Mouse (Mus musculus) lung, postnatal 4 days (tissue): ENCODE measurements at regions not wholly inside any gene's neighbourhood (a gene's known extent, or its start where the extent isn't known, plus 50 kb on each side); places are given as distances from the start of the nearest gene placed in this dataset.

ENCODE experiments used
- DNase-seq, 2 experiments: peaks; one replicate each; pipeline ENCODE4 v3.0.0; 2021

GRCm38 (mm10) chr13:72691783-72692729 lies 63.4 kb downstream of the Irx2 start:
- DNase-seq, result no peak

GRCm38 (mm10) chr13:72707469-72707868 lies 78.8 kb downstream of the Irx2 start:
- DNase-seq, result no peak

- DNase-seq, result no peak
Measured at GRCm38 (mm10) chr13:72708728-72709127, 80.1 kb downstream of the Irx2 start.

GRCm38 (mm10) chr13:72710051-72710450 lies 81.4 kb downstream of the Irx2 start:
- DNase-seq, result no peak

- DNase-seq, result no peak
Measured at GRCm38 (mm10) chr13:72711136-72711535, 82.5 kb downstream of the Irx2 start.

GRCm38 (mm10) chr13:72711842-72712330 lies 83.3 kb downstream of the Irx2 start:
- no peak for DNase-seq

- DNase-seq, result no peak
Measured at GRCm38 (mm10) chr13:72714793-72715192, 86.2 kb downstream of the Irx2 start.

- DNase-seq, result no peak
Measured at GRCm38 (mm10) chr13:72715959-72716680, 87.5 kb downstream of the Irx2 start.

GRCm38 (mm10) chr13:72727126-72727525 lies 98.5 kb downstream of the Irx2 start:
- DNase-seq, result no peak

GRCm38 (mm10) chr13:72735916-72736315 lies 107.3 kb downstream of the Irx2 start:
- no peak for DNase-seq

GRCm38 (mm10) chr13:72736992-72737391 lies 108.4 kb downstream of the Irx2 start:
- peak; percentile 14 to 32 for DNase-seq

GRCm38 (mm10) chr13:72747187-72747586 lies 118.6 kb downstream of the Irx2 start:
- no peak for DNase-seq

GRCm38 (mm10) chr13:72755036-72755435 lies 126.4 kb downstream of the Irx2 start:
- DNase-seq, result no peak

- DNase-seq, result no peak
Measured at GRCm38 (mm10) chr13:72762481-72762880, 133.9 kb downstream of the Irx2 start.

- no peak for DNase-seq
Measured at GRCm38 (mm10) chr13:72763337-72763736, 134.7 kb downstream of the Irx2 start.

- DNase-seq, result no peak
Measured at GRCm38 (mm10) chr13:72767306-72767705, 138.7 kb downstream of the Irx2 start.

GRCm38 (mm10) chr13:72769007-72769595 lies 140.5 kb downstream of the Irx2 start:
- DNase-seq, result peak in 1 of 2 experiments; percentile 4

- no peak for DNase-seq
Measured at GRCm38 (mm10) chr13:72783026-72783726, 154.6 kb downstream of the Irx2 start.

- no peak for DNase-seq
Measured at GRCm38 (mm10) chr13:72783727-72784070, 155.1 kb downstream of the Irx2 start.

GRCm38 (mm10) chr13:72792695-72793094 lies 164.1 kb downstream of the Irx2 start:
- DNase-seq, result no peak

GRCm38 (mm10) chr13:72800021-72800420 lies 171.4 kb downstream of the Irx2 start:
- no peak for DNase-seq

- DNase-seq, result no peak
Measured at GRCm38 (mm10) chr13:72800546-72800945, 171.9 kb downstream of the Irx2 start.

- DNase-seq, result no peak
Measured at GRCm38 (mm10) chr13:72803374-72803773, 174.8 kb downstream of the Irx2 start.
